Mouse (Mus musculus): ENCODE measurements around the gene Neurl1a.

DNA sequence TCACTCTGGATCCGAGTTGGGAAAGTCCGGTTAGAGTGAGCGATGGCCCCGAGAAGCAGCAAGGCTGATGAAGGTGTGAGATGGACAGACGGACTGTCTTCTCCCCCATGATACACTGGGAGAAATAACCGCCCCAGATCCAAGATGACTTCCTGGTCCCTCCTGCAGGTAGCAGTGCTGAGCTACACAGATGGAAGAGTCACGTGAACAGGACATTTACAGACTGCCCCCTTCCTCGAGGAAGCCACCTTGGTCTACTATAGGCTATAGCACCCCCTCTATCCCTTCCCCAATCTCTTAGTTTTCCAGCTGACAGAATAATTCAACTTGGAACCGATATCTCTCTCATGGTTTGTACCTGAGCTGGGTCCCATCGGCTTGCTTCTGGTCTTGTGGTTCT lies 619 bp upstream of the Neurl1a start:
- TF ChIP-seq GATA1 (IDR thresholded peaks at IDR 0.05; ENCODE audit: low read length) (no peak), TAL1 (IDR thresholded peaks at IDR 0.05; ENCODE audit: low read length) (no peak)
